Mouse (Mus musculus): ENCODE data around the gene Flnb.

Gene Flnb

DNA sequence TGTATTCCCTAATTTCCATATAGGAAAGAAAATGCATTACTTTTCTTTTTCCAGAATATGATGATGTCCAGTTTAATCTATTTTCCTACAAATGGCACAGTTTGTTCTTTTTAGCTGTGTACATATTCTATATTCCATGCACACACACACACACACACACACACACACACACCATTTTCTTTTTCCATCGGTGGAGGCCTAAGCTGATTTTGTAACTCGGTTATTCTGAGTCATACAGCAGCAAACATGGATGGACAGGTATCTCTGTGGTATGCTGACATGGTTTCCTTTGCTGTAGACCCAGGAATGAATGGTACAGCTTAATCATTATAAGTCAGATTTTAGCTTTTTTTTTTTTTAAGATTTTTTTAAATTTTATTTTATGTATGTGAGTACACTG lies 44.5 kb downstream of the Flnb start:
- DNase-seq (ENCODE audit: low read depth, low spot score), result no peak

DNA sequence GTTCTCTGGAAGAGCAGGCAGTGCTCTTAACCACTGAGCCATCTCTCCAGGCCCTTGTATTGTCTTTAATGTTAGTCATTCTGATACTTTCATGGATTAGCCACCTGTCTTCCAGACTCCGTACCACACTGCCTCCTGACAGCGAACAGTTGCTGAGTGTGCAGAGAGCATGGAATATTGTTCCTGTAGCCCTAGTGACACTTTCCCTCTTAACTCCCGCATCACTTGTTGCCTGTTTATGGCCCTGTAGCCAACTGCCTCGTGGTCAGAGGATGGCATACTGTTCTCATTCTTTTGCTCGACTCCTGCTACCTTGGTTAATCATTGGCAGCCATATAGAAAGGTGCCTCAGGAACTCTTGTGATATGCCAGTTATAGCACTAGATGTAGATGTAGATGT lies 45.4 kb downstream of the Flnb start:
- no peak for DNase-seq (ENCODE audit: low read depth, low spot score)

DNA sequence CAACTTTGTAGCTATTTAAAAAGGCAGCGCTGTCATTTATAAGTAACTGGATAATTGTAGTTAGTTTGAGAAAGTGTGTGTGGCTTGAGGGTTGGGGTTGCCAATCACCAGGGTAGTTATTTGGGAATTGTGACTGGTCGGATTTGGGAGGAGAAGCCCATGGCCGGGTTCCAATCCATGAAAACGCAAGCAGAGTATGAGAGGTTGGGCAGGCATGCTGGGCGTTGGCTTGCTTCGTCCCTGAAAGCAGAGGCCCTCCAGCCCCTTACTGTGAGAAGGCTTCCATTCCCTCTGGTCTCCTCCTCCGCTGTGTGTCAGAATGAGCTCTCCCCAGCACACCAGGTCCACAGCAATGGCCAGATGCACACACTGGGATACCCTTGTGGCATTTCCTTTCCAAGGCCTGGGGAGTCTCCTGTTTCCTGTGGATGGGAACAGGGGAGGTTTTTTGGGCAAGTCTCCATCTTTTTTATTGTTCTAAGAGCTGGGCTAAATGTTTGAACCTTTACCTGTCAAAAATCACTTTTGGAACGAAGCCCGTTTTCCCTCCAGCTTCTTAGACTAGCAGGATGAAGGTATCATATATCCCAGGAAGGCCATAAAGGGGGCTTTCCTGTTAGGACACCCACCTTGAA lies 46.2 kb downstream of the Flnb start:
- no peak for DNase-seq (ENCODE audit: low read depth, low spot score)

- no peak for DNase-seq (ENCODE audit: low read depth, low spot score)
These were observed 46.7 kb downstream of the Flnb start for GRCm38 (mm10) chr14:7864506-7864899.

GRCm38 (mm10) chr14:7867224-7867623 lies 49.5 kb downstream of the Flnb start:
- no peak for DNase-seq (ENCODE audit: low read depth, low spot score)

DNA sequence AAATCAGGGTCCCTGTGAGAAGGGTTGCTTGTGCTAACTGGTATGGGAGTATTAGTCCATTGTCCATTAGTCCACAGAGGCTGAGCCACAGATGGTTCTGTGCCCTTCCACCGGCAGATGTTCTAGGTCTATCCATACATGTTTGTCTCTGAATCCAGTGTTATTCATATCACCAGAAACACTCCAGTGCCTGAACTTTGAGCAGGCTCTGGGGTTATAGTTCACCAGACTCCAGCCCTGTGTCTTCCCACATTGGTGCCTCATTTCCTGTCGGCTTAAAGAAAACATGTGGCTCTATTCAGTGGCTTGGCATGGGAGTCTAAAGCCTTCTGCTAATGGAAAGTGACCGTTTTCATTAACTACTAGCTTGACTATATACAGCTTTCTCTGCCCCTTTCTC lies 50.1 kb downstream of the Flnb start:
- no peak for DNase-seq (ENCODE audit: low read depth, low spot score)

GRCm38 (mm10) chr14:7869796-7870195 lies 52.0 kb downstream of the Flnb start:
- DNase-seq (ENCODE audit: low read depth, low spot score), result no peak

GRCm38 (mm10) chr14:7873552-7873951 lies 55.8 kb downstream of the Flnb start:
- DNase-seq (ENCODE audit: low read depth, low spot score), result no peak

DNA sequence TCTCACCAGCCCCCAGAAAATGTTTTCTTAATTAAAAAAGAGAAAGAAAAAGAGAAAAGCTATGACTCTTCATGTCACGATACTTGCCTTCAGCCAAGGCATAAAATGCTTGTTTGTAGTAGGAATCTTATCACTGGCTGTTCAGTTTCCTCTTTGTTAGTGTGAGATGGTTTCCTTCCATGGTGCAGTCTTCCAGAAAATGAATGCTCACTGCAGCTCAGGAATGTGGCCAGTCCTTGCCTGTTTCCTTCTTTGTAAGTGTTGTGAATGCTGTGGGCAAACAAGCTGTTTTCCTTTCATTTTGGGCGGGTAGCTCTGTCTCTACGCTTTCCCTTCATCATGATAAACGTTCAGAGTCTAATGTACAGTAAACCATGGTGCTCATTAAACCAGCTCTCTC lies 56.7 kb downstream of the Flnb start:
- no peak for DNase-seq (ENCODE audit: low read depth, low spot score)

GRCm38 (mm10) chr14:7877957-7878356 lies 60.2 kb downstream of the Flnb start:
- no peak for DNase-seq (ENCODE audit: low read depth, low spot score)

GRCm38 (mm10) chr14:7880389-7880788 lies 62.6 kb downstream of the Flnb start:
- no peak for DNase-seq (ENCODE audit: low read depth, low spot score)

DNA sequence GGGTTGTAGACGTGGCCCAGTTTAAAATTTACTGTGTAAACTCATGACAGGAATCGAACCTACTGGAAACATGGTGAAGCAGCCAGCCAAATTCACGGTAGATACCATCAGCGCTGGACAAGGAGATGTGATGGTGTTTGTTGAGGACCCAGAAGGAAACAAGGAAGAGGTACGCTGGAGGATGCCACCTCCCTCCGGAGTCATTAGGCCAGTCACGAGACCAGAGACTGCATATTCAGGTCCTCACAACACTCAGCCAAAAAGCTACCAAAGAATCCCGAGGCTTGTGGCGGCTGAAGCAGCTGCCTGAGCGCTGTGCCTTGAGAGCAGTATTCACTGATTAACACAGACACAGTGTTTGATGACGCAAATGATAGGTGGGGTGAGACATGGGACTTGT lies 63.8 kb downstream of the Flnb start:
- no peak for DNase-seq (ENCODE audit: low read depth, low spot score)

DNA sequence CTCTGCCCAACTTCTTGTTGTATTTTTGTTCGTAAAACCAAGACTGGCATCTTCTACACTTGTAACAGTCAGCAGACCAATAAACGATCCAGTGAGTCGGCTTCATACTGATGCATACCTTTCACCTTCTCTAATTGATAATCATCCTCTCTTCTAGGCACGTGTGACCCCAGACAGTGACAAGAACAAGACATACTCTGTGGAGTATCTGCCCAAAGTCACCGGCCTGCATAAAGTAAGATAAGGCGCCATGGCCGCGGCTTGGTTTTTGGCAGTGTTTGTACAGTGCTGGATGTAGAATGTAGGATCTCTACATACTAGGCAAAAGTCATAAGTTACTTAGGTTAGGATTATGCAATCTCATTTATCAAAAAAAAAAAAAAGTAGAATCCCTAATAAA lies 64.3 kb downstream of the Flnb start:
- no peak for DNase-seq (ENCODE audit: low read depth, low spot score)

DNA sequence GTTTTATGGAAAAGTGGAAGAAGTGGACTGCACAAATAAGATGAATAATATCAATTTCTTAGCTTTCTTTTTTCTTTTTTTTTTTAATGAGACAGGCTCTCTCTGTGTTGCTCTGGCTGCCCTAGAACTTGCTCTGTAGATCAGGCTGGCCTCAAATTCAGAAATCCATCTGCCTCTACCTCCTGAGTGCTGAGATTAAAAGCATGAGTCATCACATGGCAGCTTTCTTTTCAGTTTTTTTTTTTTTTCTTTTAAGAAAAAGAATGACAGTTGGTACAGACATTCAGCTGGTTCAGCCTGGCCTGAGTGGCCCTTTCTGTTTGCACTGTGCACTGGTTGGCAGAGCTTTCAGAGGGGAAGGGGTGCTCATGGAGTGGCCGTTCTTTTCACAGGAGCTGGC lies 66.4 kb downstream of the Flnb start:
- no peak for DNase-seq (ENCODE audit: low read depth, low spot score)

DNA sequence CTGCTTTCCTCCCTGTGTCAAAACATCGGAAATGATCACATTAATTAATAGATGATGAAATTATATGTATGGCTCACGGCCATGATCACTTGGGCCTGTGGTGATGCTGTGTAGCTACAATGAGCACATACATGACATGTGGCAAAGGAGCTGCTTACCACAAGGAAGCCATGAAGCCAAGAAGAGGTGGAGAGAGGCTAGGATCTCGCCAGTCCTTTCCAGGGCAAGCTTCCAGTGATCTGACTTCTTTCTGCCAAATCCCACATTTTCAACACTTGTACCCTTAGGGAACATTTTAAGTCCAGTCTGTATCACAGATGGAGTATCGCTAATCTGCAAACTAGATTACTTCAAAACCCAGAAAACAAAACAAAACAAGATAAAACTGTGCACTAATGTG lies 67.1 kb downstream of the Flnb start:
- no peak for DNase-seq (ENCODE audit: low read depth, low spot score)

- DNase-seq (ENCODE audit: low read depth, low spot score), result no peak
These were observed 67.8 kb downstream of the Flnb start for GRCm38 (mm10) chr14:7885540-7885939.

DNA sequence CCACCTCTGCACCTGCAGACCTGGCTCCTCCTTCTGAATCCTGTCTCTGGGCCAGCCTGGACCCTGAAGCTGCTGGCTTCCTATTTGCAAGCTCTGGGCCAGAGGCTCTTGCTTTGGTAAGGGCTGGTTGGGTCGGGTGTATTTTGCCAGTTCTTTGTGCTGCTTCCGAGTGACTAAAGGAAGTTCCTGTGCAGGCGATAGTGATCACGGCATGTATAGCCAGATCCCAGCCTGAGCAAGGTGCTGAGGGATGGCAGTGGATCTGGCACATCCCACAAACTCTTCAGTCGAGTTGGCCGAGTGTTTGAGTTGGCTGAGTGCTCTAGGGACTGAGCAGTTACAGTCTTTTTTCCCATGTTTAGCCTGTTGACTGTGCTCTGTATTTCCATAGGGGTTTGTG lies 68.3 kb downstream of the Flnb start:
- DNase-seq (ENCODE audit: low read depth, low spot score), result no peak

GRCm38 (mm10) chr14:7887171-7887570 lies 69.4 kb downstream of the Flnb start:
- DNase-seq (ENCODE audit: low read depth, low spot score), result no peak

- no peak for DNase-seq (ENCODE audit: low read depth, low spot score)
These were observed 70.5 kb downstream of the Flnb start for GRCm38 (mm10) chr14:7888294-7888693.

DNA sequence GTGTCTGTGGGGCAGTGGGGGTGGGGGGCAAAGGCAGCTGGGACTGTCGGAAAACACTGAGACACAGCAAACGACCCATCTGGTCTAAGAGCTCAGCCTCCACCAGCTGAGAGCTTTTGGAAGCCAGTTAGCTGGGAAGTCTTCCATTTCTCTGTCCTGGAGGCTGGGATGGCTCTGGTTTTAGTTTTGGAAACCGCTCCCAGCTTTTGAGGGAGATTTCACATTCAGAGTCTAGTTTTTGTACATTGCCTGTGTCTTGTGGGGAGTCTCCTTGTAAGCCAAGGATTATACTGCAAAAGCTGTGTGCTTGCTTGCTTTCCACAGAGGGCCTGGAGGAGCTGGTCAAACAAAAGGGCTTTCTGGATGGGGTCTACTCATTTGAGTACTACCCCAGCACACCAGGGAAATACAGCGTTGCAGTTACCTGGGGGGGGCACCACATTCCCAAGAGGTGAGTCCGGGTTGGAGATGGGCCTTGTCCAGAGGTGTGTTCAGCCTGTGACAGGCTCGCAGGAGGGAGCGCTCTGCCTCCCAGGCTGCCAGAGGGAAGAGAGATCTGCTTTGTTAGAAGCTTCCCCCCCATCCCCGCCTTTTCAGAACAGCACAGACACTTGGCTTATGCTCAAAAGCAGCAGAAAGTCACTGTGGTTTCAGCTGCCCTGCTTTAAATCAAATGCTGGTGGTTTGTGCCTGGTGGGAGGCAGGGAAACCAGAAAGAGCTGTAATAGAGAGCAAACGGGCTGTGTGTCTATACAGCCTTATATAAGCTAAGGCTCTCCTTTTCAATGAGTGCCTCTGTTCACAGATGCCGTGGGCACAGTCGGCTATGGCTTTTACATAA lies 71.3 kb downstream of the Flnb start:
- DNase-seq (ENCODE audit: low read depth, low spot score), result no peak

- DNase-seq (ENCODE audit: low read depth, low spot score), result no peak
These were observed 72.1 kb downstream of the Flnb start for GRCm38 (mm10) chr14:7889834-7890233.

DNA sequence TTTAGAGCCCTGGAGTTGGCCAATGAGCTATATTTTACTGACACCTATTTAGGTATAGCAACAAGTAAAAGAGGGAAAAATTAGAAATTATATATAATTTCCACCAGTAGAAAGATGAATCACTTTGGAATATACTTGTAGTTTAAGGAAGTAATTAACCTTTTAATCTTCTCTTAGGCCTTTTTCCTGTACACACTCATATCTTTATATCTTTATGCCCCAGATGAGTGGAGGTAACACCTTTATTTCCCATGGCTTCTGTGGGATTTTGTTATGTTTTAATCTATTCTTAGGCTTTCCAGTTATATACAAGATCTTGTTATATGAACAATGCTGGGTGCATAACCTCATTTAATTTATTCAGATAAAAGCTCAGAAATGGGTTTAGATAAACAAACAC lies 73.6 kb downstream of the Flnb start:
- no peak for DNase-seq (ENCODE audit: low read depth, low spot score)

GRCm38 (mm10) chr14:7896126-7896525 lies 78.4 kb downstream of the Flnb start:
- no peak for DNase-seq (ENCODE audit: low read depth, low spot score)

Data from c-Kit-negative CD71-positive TER-119-positive erythroid progenitor cells, embryonic 14.5 days (primary cell).